8 mouse cellular contexts compared by ENCODE assay signal in the genomic region with DNA sequence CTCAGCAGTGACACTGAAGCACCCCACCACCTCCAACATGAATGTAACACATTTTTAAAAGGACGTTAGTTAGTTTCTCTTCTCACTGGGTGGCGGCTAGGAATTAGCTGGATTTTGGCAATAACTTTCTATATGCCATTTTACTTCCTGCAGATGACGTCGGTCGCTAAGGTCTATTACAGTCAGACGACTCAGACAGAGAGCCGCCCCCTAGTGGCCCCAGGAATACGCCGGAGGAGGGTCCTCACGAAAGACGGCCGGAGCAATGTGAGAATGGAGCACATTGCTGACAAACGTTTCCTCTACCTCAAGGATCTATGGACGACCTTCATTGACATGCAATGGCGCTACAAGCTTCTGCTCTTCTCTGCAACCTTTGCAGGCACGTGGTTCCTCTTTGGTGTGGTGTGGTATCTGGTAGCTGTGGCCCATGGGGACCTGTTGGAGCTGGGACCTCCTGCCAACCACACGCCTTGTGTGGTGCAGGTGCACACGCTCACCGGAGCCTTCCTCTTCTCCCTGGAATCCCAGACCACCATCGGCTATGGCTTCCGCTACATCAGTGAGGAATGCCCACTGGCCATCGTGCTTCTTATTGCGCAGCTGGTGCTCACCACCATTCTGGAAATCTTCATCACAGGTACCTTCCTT. TPM values are rescaled to one million over a fixed set of nuclear protein-coding genes. Genes with fewer than 3 reads are reported as not detected.
DNase-seq lines count a peak whose midpoint lies in the region; ATAC-seq and TF ChIP-seq lines count a peak whose summit lies in the region.

No protein-coding gene starts in this region.

- 30% methylated on average over 23 of the region's 23 CpGs for WGBS in heart, adult 2 months
- 35% methylated on average over 23 of the region's 23 CpGs for WGBS in forebrain, embryonic 14.5 days
- 27% methylated on average over 23 of the region's 23 CpGs for WGBS in intestine, embryonic 14.5 days
- 24% methylated on average over 23 of the region's 23 CpGs for WGBS in lung, embryonic 15.5 days

- intact Hi-C loops in heart, adult 2 months (cut with DNase I), result no loop called here

- TF ChIP-seq EP300 in heart, adult 2 months (IDR thresholded peaks at IDR 0.05; ENCODE audit: insufficient read depth, low read depth, low read length), result no peak

- H3K9me3 ChIP-seq in forebrain, embryonic 14.5 days (replicated peaks; ENCODE audit: control insufficient read depth, low read length), result no peaks in the 10 kb centered on the region
- no peaks in the 10 kb centered on the region for H3K9me3 ChIP-seq in intestine, embryonic 14.5 days (ENCODE audit: control insufficient read depth, low read length)
- no peaks in the 10 kb centered on the region for H3K9me3 ChIP-seq in lung, embryonic 15.5 days

- peak; percentile 60 for ATAC-seq in forebrain, embryonic 14.5 days
- peak; percentile 56 for ATAC-seq in intestine, embryonic 14.5 days (replicated peaks; ENCODE audit: low FRiP score, low TSS enrichment, low read depth)
- 0 out of 2 replicates have a peak, but pooled peaks have one; percentile 29 for ATAC-seq in lung, embryonic 15.5 days (ENCODE audit: borderline replicate concordance, extremely low read depth, low FRiP score, low TSS enrichment)

- H3K27ac ChIP-seq in heart, adult 2 months, result no peak overlapping the region
- H3K27ac ChIP-seq in forebrain, embryonic 14.5 days (ENCODE audit: low read depth, low read length), result no peak overlapping the region
- H3K27ac ChIP-seq in intestine, embryonic 14.5 days (ENCODE audit: low read depth), result no peak overlapping the region
- H3K27ac ChIP-seq in lung, embryonic 15.5 days, result no peak overlapping the region

- DNase-seq in heart, adult 2 months, result peak in 1 of 2 experiments; percentile 38
- DNase-seq in heart, adult 11 months, result no peak
- DNase-seq in R1 (ENCODE audit: low read depth, low spot score), result peak; percentile 92
- DNase-seq in forebrain, embryonic 14.5 days (ENCODE audit: low spot score), result peak; percentile 72
- DNase-seq in intestine, embryonic 14.5 days (ENCODE audit: low spot score), result peak; percentile 74
- peak; percentile 77 for DNase-seq in retina, embryonic 14.5 days (ENCODE audit: low spot score)
- no peak for DNase-seq in layer of hippocampus, adult 8-10 months (ENCODE audit: low spot score in 2 of 2)

- H3K36me3 ChIP-seq in heart, adult 2 months (ENCODE audit: control insufficient read depth, insufficient read depth, low read length), result no peaks in the 10 kb centered on the region
- peaks cover 11% of the 10 kb centered on the region; the same call in 1 of the 2 replicates for H3K36me3 ChIP-seq in forebrain, embryonic 14.5 days (ENCODE audit: control insufficient read depth, insufficient read depth, low read length)
- no peaks in the 10 kb centered on the region for H3K36me3 ChIP-seq in intestine, embryonic 14.5 days (ENCODE audit: control insufficient read depth, insufficient read depth, low read length)
- H3K36me3 ChIP-seq in lung, embryonic 15.5 days, result no peaks in the 10 kb centered on the region

- no peak overlapping the region for H3K9ac ChIP-seq in heart, adult 2 months (ENCODE audit: low read depth, low read length)
- no peak overlapping the region for H3K9ac ChIP-seq in forebrain, embryonic 14.5 days (ENCODE audit: low read length)
- no peak overlapping the region for H3K9ac ChIP-seq in intestine, embryonic 14.5 days (ENCODE audit: low read length)
- H3K9ac ChIP-seq in lung, embryonic 15.5 days, result no peak overlapping the region

- no peak overlapping the region for H3K4me3 ChIP-seq in heart, adult 2 months
- H3K4me3 ChIP-seq in forebrain, embryonic 14.5 days (ENCODE audit: low read depth, low read length), result no peak overlapping the region
- H3K4me3 ChIP-seq in intestine, embryonic 14.5 days (ENCODE audit: low read depth, low read length), result no peak overlapping the region
- no peak overlapping the region for H3K4me3 ChIP-seq in lung, embryonic 15.5 days

- no peak for TF ChIP-seq POLR2A in heart, adult 2 months (IDR thresholded peaks at IDR 0.05; ENCODE audit: insufficient read depth, low read depth, low read length)

- TF ChIP-seq CTCF in heart, adult 2 months (IDR thresholded peaks at IDR 0.05), result peak; percentile 61

- no peaks in the 10 kb centered on the region for H3K79me2 ChIP-seq in heart, adult 2 months (replicated peaks; ENCODE audit: control insufficient read depth, insufficient read depth, low read length)

- no peaks in the 10 kb centered on the region for H3K4me1 ChIP-seq in heart, adult 2 months (ENCODE audit: control insufficient read depth, insufficient read depth, low read length)
- no peaks in the 10 kb centered on the region for H3K4me1 ChIP-seq in forebrain, embryonic 14.5 days (ENCODE audit: control insufficient read depth, insufficient read depth, low read length)
- H3K4me1 ChIP-seq in intestine, embryonic 14.5 days (replicated peaks; ENCODE audit: control insufficient read depth, insufficient read depth, low read length), result no peaks in the 10 kb centered on the region
- peaks cover 12% of the 10 kb centered on the region; the same call in 1 of the 2 replicates for H3K4me1 ChIP-seq in lung, embryonic 15.5 days

- H3K4me2 ChIP-seq in forebrain, embryonic 14.5 days (ENCODE audit: low read length), result no peak overlapping the region; the same call in 1 of the 2 replicates
- peak overlapping the region; percentile 29; the same call in 1 of the 2 replicates for H3K4me2 ChIP-seq in intestine, embryonic 14.5 days (ENCODE audit: low read length)
- H3K4me2 ChIP-seq in lung, embryonic 15.5 days, result peak overlapping the region; percentile 33

- H3K27me3 ChIP-seq in heart, adult 2 months (ENCODE audit: control insufficient read depth, insufficient read depth, low read length), result no peaks in the 10 kb centered on the region
- no peaks in the 10 kb centered on the region for H3K27me3 ChIP-seq in forebrain, embryonic 14.5 days (replicated peaks; ENCODE audit: control insufficient read depth, insufficient read depth, low read length)
- H3K27me3 ChIP-seq in intestine, embryonic 14.5 days (replicated peaks; ENCODE audit: control insufficient read depth, insufficient read depth, low read length), result no peaks in the 10 kb centered on the region
- 0 out of 2 replicates have a peak, but pooled peaks cover 13% of the 10 kb centered on the region for H3K27me3 ChIP-seq in lung, embryonic 15.5 days

RNA-seq across cellular contexts. Expression of a gene that starts 7.5 kb away (rescaled TPM):
- total RNA-seq in heart, adult 2 months (2021), result 1 to 10 TPM; 3.8 to 4.2 TPM
- 3.3 and 3.7 TPM in 2 replicates for polyA plus RNA-seq in heart, adult 2 months (2012; rRNA removed)
- 4.8 and 5.1 TPM in 2 replicates for polyA plus RNA-seq in forebrain, embryonic 14.5 days (2014; fragmentation: Nextera tagmentation; extraction: Ambion mirVana)
- polyA plus RNA-seq in intestine, embryonic 14.5 days (2014; fragmentation: Nextera tagmentation; extraction: Ambion mirVana), result 8.7 TPM in 2 replicates
- polyA plus RNA-seq in lung, embryonic 15.5 days (2015; fragmentation: Nextera tagmentation; extraction: Ambion mirVana), result 5.4 and 5.7 TPM in 2 replicates
- 1 to 10 TPM; 8.3 to 9.0 (median 8.7) TPM for total RNA-seq in layer of hippocampus, adult 8-10 months (2022)

RNA-seq across cellular contexts. Expression of a gene that starts 27.9 kb away (rescaled TPM):
- total RNA-seq in heart, adult 2 months (2021), result under 1 TPM; 0.07 to 0.08 TPM
- 0.26 and 0.27 TPM in 2 replicates for polyA plus RNA-seq in heart, adult 2 months (2012; rRNA removed)
- polyA plus RNA-seq in forebrain, embryonic 14.5 days (2014; fragmentation: Nextera tagmentation; extraction: Ambion mirVana), result 1.5 and 1.6 TPM in 2 replicates
- polyA plus RNA-seq in intestine, embryonic 14.5 days (2014; fragmentation: Nextera tagmentation; extraction: Ambion mirVana), result 0.07 and 0.09 TPM in 2 replicates
- 0.15 and 0.21 TPM in 2 replicates for polyA plus RNA-seq in lung, embryonic 15.5 days (2015; fragmentation: Nextera tagmentation; extraction: Ambion mirVana)
- 100 to 1,000 TPM in 2 of 4 experiments, 10 to 100 TPM in 2; 92.2 to 116 (median 100.0) TPM for total RNA-seq in layer of hippocampus, adult 8-10 months (2022)

RNA-seq across cellular contexts. Expression of a gene that starts 39.8 kb away (rescaled TPM):
- not detected for total RNA-seq in heart, adult 2 months (2021)
- polyA plus RNA-seq in heart, adult 2 months (2012; rRNA removed), result 0.04 and 0.06 TPM in 2 replicates
- polyA plus RNA-seq in forebrain, embryonic 14.5 days (2014; fragmentation: Nextera tagmentation; extraction: Ambion mirVana), result 1.3 and 1.5 TPM in 2 replicates
- polyA plus RNA-seq in intestine, embryonic 14.5 days (2014; fragmentation: Nextera tagmentation; extraction: Ambion mirVana), result 0.04 TPM in 1 of 2 replicates, not detected in the other
- polyA plus RNA-seq in lung, embryonic 15.5 days (2015; fragmentation: Nextera tagmentation; extraction: Ambion mirVana), result 0.04 TPM in 1 of 2 replicates, not detected in the other
- 10 to 100 TPM; 66.5 to 88.7 (median 77.5) TPM for total RNA-seq in layer of hippocampus, adult 8-10 months (2022)

Comparison
In these comparisons a context has a peak if more than half of its experiments do, and no peak if none do; other contexts are left out.
1. DNase-seq: peak in R1 (single experiment), forebrain, embryonic 14.5 days (single experiment), intestine, embryonic 14.5 days (single experiment) and retina, embryonic 14.5 days (single experiment); none in heart, adult 11 months (single experiment) and layer of hippocampus, adult 8-10 months (0 of 2).
2. Peak in every context shown above with its lines, with median percentiles within 50 percentile points of each other: ATAC-seq.